Mouse (Mus musculus): ENCODE results near the gene Morc3.
A peak's percentile ranks its signal among the peaks of the same experiment; 100 is the strongest.

Gene Morc3

GRCm38 (mm10) chr16:93831627-93832395, at the start of gene Morc3:
TSS of gene Morc3 (plus strand) at chr16:93832121.
- DNase-seq = peak; percentile 100

GRCm38 (mm10) chr16:93784175-93784574, 47.7 kb upstream of the Morc3 start:
- DNase-seq = no peak

GRCm38 (mm10) chr16:93785805-93786204, 46.1 kb upstream of the Morc3 start:
- peak; percentile 42 for DNase-seq

- DNase-seq = no peak
These were observed 43.5 kb upstream of the Morc3 start for GRCm38 (mm10) chr16:93788388-93788787.

- DNase-seq = no peak
These were observed 43.0 kb upstream of the Morc3 start for GRCm38 (mm10) chr16:93788881-93789280.

- DNase-seq = no peak
These were observed 41.8 kb upstream of the Morc3 start for GRCm38 (mm10) chr16:93789971-93790755.

GRCm38 (mm10) chr16:93792981-93793630, 38.8 kb upstream of the Morc3 start:
- peak; percentile 18 for DNase-seq

- no peak for DNase-seq
These were observed 37.1 kb upstream of the Morc3 start for GRCm38 (mm10) chr16:93794845-93795244.

GRCm38 (mm10) chr16:93795391-93795790, 36.5 kb upstream of the Morc3 start:
- DNase-seq = no peak

- DNase-seq = no peak
These were observed 34.7 kb upstream of the Morc3 start for GRCm38 (mm10) chr16:93797021-93797840.

GRCm38 (mm10) chr16:93797841-93798492, 34.0 kb upstream of the Morc3 start:
- no peak for DNase-seq

- DNase-seq = no peak
These were observed 33.3 kb upstream of the Morc3 start for GRCm38 (mm10) chr16:93798623-93799022.

GRCm38 (mm10) chr16:93799071-93799470, 32.9 kb upstream of the Morc3 start:
- no peak for DNase-seq

- no peak for DNase-seq
These were observed 32.0 kb upstream of the Morc3 start for GRCm38 (mm10) chr16:93799936-93800335.

- DNase-seq = no peak
These were observed 24.8 kb upstream of the Morc3 start for GRCm38 (mm10) chr16:93807167-93807566.

- DNase-seq = peak; percentile 62
These were observed 23.9 kb upstream of the Morc3 start for GRCm38 (mm10) chr16:93807961-93808554.

- peak; percentile 84 for DNase-seq
These were observed 15.8 kb upstream of the Morc3 start for GRCm38 (mm10) chr16:93815856-93816736.

- no peak for DNase-seq
These were observed 15.1 kb upstream of the Morc3 start for GRCm38 (mm10) chr16:93816861-93817260.

- DNase-seq = no peak
These were observed 14.6 kb upstream of the Morc3 start for GRCm38 (mm10) chr16:93817371-93817770.

GRCm38 (mm10) chr16:93818691-93819324, 13.1 kb upstream of the Morc3 start:
- peak; percentile 14 for DNase-seq
